Mouse (Mus musculus) spleen, postnatal 0 days (tissue): Measurements from ENCODE around the gene Tprn. TPM values are rescaled to one million over a fixed set of nuclear protein-coding genes. Genes with fewer than 3 reads are reported as not detected.

Source experiments
- polyA plus RNA-seq: library from polyadenylated mRNA; unstranded; fragments of >200 nt; fragmentation: Nextera tagmentation; extraction: Ambion mirVana; gene quantifications from 2 replicates; pipeline ENCODE4 v1.2.1, GENCODE M21; 2015

Gene Tprn
- 7.7 and 9.0 TPM in 2 replicates for polyA plus RNA-seq

GRCm38 (mm10) chr2:25262291-25262767 is at the start of gene Tprn:
Gene Tprn (plus strand): TSS chr2:25262618.

GRCm38 (mm10) chr2:25214444-25214843 is 48.0 kb upstream of the Tprn start, which contains the start of gene Stpg3:
Gene Stpg3 (minus strand): TSS chr2:25214637.

GRCm38 (mm10) chr2:25218445-25218844 is 44.0 kb upstream of the Tprn start, which contains the start of gene Fam166a:
Gene Fam166a (plus strand): TSS chr2:25218745.

GRCm38 (mm10) chr2:25224492-25224765 is 38.0 kb upstream of the Tprn start, which contains the start of gene Tubb4b:
Gene Tubb4b (minus strand): TSS chr2:25224702.

GRCm38 (mm10) chr2:25234050-25234449 is 28.4 kb upstream of the Tprn start, which contains the start of gene Slc34a3:
Gene Slc34a3 (minus strand): TSS chr2:25234364.

GRCm38 (mm10) chr2:25236614-25237013 is 25.8 kb upstream of the Tprn start, which contains the start of gene Rnf224:
Gene Rnf224 (minus strand): TSS chr2:25236787.

GRCm38 (mm10) chr2:25242101-25242506 is 20.3 kb upstream of the Tprn start, which contains the start of the genes Rnf208 and Cysrt1:
Gene Rnf208 (plus strand): TSS chr2:25242255.
Gene Cysrt1 (minus strand): TSS chr2:25242452.

GRCm38 (mm10) chr2:25246183-25247072 is 16.0 kb upstream of the Tprn start, which contains the start of gene AL732309.1:
Gene AL732309.1 (minus strand): TSS chr2:25246863.

GRCm38 (mm10) chr2:25255284-25255779 is 7.1 kb upstream of the Tprn start, which contains the start of gene Tmem203:
Gene Tmem203 (plus strand): TSS chr2:25255439.

GRCm38 (mm10) chr2:25271827-25272511 is 9.6 kb downstream of the Tprn start, which contains the start of the genes Ssna1 and Anapc2:
Gene Ssna1 (minus strand): TSS chr2:25272438.
Gene Anapc2 (plus strand): TSS chr2:25272478.

GRCm38 (mm10) chr2:25287927-25288649 is 25.7 kb downstream of the Tprn start, which contains the start of gene Tmem210:
Gene Tmem210 (plus strand): TSS chr2:25288145.

GRCm38 (mm10) chr2:25289651-25290050 is 27.2 kb downstream of the Tprn start, which contains the start of gene Lrrc26:
Gene Lrrc26 (plus strand): TSS chr2:25289915.

GRCm38 (mm10) chr2:25318971-25319773 is 56.8 kb downstream of the Tprn start, which contains the start of gene Grin1:
Gene Grin1 (minus strand): TSS chr2:25319187.

Other genes with a start within 250 kb of the Tprn start
- 16.5 and 22.2 TPM in 2 replicates for gene Nsmf, start 208.3 kb upstream of the Tprn start, polyA plus RNA-seq
- gene Entpd8, start 182.3 kb upstream of the Tprn start, polyA plus RNA-seq: not detected in 2 replicates
- 0.07 and 0.21 TPM in 2 replicates for gene Noxa1, start 167.5 kb upstream of the Tprn start, polyA plus RNA-seq
- 5.3 and 5.6 TPM in 2 replicates for gene Nrarp, start 81.9 kb upstream of the Tprn start, polyA plus RNA-seq
- gene Tor4a, start 65.7 kb upstream of the Tprn start, polyA plus RNA-seq: 9.0 and 12.1 TPM in 2 replicates
- gene Nelfb, start 51.1 kb upstream of the Tprn start, polyA plus RNA-seq: 46.6 and 50.8 TPM in 2 replicates
- gene Stpg3, start 48.0 kb upstream of the Tprn start, polyA plus RNA-seq: not detected in 2 replicates
- gene Fam166a, start 43.9 kb upstream of the Tprn start, polyA plus RNA-seq: 0.82 and 1.2 TPM in 2 replicates
- gene Tubb4b, start 37.9 kb upstream of the Tprn start, polyA plus RNA-seq: 605 and 682 TPM in 2 replicates
- gene Slc34a3, start 28.3 kb upstream of the Tprn start, polyA plus RNA-seq: 0.07 TPM in 1 of 2 replicates, not detected in the other
- 0.10 TPM in 1 of 2 replicates, not detected in the other for gene Rnf224, start 25.8 kb upstream of the Tprn start, polyA plus RNA-seq
- gene Rnf208, start 20.4 kb upstream of the Tprn start, polyA plus RNA-seq: 0.69 and 0.85 TPM in 2 replicates
- not detected in 2 replicates for gene Cysrt1, start 20.2 kb upstream of the Tprn start, polyA plus RNA-seq
- 2.9 and 3.5 TPM in 2 replicates for gene AL732309.1, start 15.8 kb upstream of the Tprn start, polyA plus RNA-seq
- gene Tmem203, start 7.2 kb upstream of the Tprn start, polyA plus RNA-seq: 31.2 and 35.2 TPM in 2 replicates
- 176 and 182 TPM in 2 replicates for gene Ssna1, start 9.8 kb downstream of the Tprn start, polyA plus RNA-seq
- 45.1 and 48.8 TPM in 2 replicates for gene Anapc2, start 9.9 kb downstream of the Tprn start, polyA plus RNA-seq
- not detected in 2 replicates for gene Tmem210, start 25.5 kb downstream of the Tprn start, polyA plus RNA-seq
- not detected in 2 replicates for gene Lrrc26, start 27.3 kb downstream of the Tprn start, polyA plus RNA-seq
- gene Grin1, start 56.6 kb downstream of the Tprn start, polyA plus RNA-seq: 0.06 TPM in 1 of 2 replicates, not detected in the other
- gene Man1b1, start 69.7 kb downstream of the Tprn start, polyA plus RNA-seq: 30.8 and 37.7 TPM in 2 replicates
- 8.5 and 10.1 TPM in 2 replicates for gene Dpp7, start 93.7 kb downstream of the Tprn start, polyA plus RNA-seq
- 20.1 and 27.6 TPM in 2 replicates for gene Uap1l1, start 103.1 kb downstream of the Tprn start, polyA plus RNA-seq
- gene Sapcd2, start 109.7 kb downstream of the Tprn start, polyA plus RNA-seq: 28.3 and 28.4 TPM in 2 replicates
- 1.3 and 2.0 TPM in 2 replicates for gene Entpd2, start 133.3 kb downstream of the Tprn start, polyA plus RNA-seq
- 11.4 and 14.1 TPM in 2 replicates for gene Npdc1, start 136.7 kb downstream of the Tprn start, polyA plus RNA-seq
- 1.7 and 2.6 TPM in 2 replicates for gene Fut7, start 160.6 kb downstream of the Tprn start, polyA plus RNA-seq
- gene Abca2, start 166.1 kb downstream of the Tprn start, polyA plus RNA-seq: 1.5 and 1.6 TPM in 2 replicates
- gene Clic3, start 194.2 kb downstream of the Tprn start, polyA plus RNA-seq: 4.8 and 4.9 TPM in 2 replicates
- gene Paxx, start 198.5 kb downstream of the Tprn start, polyA plus RNA-seq: 22.5 and 28.9 TPM in 2 replicates
- 1.7 and 2.4 TPM in 2 replicates for gene Ptgds, start 207.4 kb downstream of the Tprn start, polyA plus RNA-seq
- not detected in 2 replicates for gene Lcn12, start 231.3 kb downstream of the Tprn start, polyA plus RNA-seq
- 30.8 and 34.7 TPM in 2 replicates for gene Fbxw5, start 238.1 kb downstream of the Tprn start, polyA plus RNA-seq
- gene C8g, start 239.1 kb downstream of the Tprn start, polyA plus RNA-seq: 2.9 and 3.8 TPM in 2 replicates